Mouse (Mus musculus): ENCODE data around the gene Shroom3.

GRCm38 (mm10) chr5:92745390-92746253 lies 62.4 kb downstream of the Shroom3 start:
- no peak for TF ChIP-seq POLR2A (IDR thresholded peaks at IDR 0.05; ENCODE audit: control insufficient read depth in 1 of 2, insufficient read depth in 1 of 2, low read depth in 1 of 2, low read length in 2 of 2, poor library complexity in 1 of 2)
- no peak for TF ChIP-seq ZC3H11A (IDR thresholded peaks at IDR 0.05; ENCODE audit: low read depth, low read length)
- TF ChIP-seq MAX (IDR thresholded peaks at IDR 0.05; ENCODE audit: low read length), result no peak
- no peak for TF ChIP-seq CTCF (IDR thresholded peaks at IDR 0.05 in 2 of 3, conservative IDR thresholded peaks at IDR 0.05 in 1 of 3; ENCODE audit: control insufficient read depth in 1 of 3, insufficient read depth in 1 of 3, low read depth in 2 of 3, low read length in 3 of 3, poor library complexity in 1 of 3, severe bottlenecking in 1 of 3)
- TF ChIP-seq HCFC1 (IDR thresholded peaks at IDR 0.05; ENCODE audit: low read depth, low read length), result no peak
- TF ChIP-seq POLR2AphosphoS5 (IDR thresholded peaks at IDR 0.05; ENCODE audit: borderline replicate concordance, low read depth, low read length), result no peak
